Mouse (Mus musculus) hematopoietic stem cell, adult 5-6 weeks (primary cell): ENCODE measurements around the gene Btbd35f7. TPM values are rescaled to one million over a fixed set of nuclear protein-coding genes. Genes with fewer than 3 reads are reported as not detected.
"Not testable (repeated sequence)": the region's sequence is repeated elsewhere in the genome, so short reads cannot be mapped to it uniquely, and the experiment has no call there.

Experiments
- ATAC-seq, 2 experiments: fragments of 125-278 bp in 1 of 2; replicated peaks in 1 of 2; 2 replicates each; pipeline ENCODE4 v1.8.0; 2016 to 2017; ENCODE audit warnings: inconsistent platforms in 2 of 2, mild to moderate bottlenecking in 2 of 2, moderate number of reproducible peaks in 2 of 2, low read depth in 1 of 2, moderate TSS enrichment in 1 of 2; ENCODE audit not compliant: low FRiP score in 2 of 2, poor library complexity in 2 of 2, severe bottlenecking in 2 of 2, insufficient read depth in 1 of 2, low TSS enrichment in 1 of 2
- total RNA-seq: library from RNA; stranded (forward); fragments of 172-1452, 232-1000 nt; gene quantifications from 2 replicates; pipeline ENCODE4 v1.2.3, GENCODE M21; 2017

The Btbd35f7 gene
- total RNA-seq = not detected in 2 replicates

GRCm38 (mm10) chrX:5668767-5669166 lies at the start of gene Btbd35f7:
Btbd35f7 (plus strand) TSS chrX:5669067.
- ATAC-seq = not testable (repeated sequence)

Other genes with a start within 250 kb of the Btbd35f7 start
- not detected in 2 replicates for gene Mycs, start 199.8 kb upstream of the Btbd35f7 start, total RNA-seq